Mouse (Mus musculus): ENCODE results near the gene Fam107a. TPM values are rescaled to one million over a fixed set of nuclear protein-coding genes. Genes with fewer than 3 reads are reported as not detected.

Fam107a gene
- polyA plus RNA-seq, 1 experiment = not detected

- no peaks in the 10 kb centered on the region for H3K79me3 ChIP-seq (ENCODE audit: low read depth)
- no peak for TF ChIP-seq FOSL1 (IDR thresholded peaks at IDR 0.05; ENCODE audit: insufficient read depth, low read length, poor library complexity, severe bottlenecking)
- TF ChIP-seq MYOD1 (IDR thresholded peaks at IDR 0.05; ENCODE audit: control insufficient read depth, insufficient read length, low read depth) = no peak
- no peak for TF ChIP-seq CTCF (IDR thresholded peaks at IDR 0.05; ENCODE audit: control insufficient read depth, insufficient read depth, insufficient read length)
- no peak for TF ChIP-seq MYOG (IDR thresholded peaks at IDR 0.05; ENCODE audit: control insufficient read depth, extremely low read depth, insufficient read length)
- TF ChIP-seq USF1 (IDR thresholded peaks at IDR 0.05; ENCODE audit: low read depth) = no peak
- TF ChIP-seq CEBPB (IDR thresholded peaks at IDR 0.05; ENCODE audit: low read depth) = no peak
- TF ChIP-seq MAX (IDR thresholded peaks at IDR 0.05) = no peak
- no peak overlapping the region for H3ac ChIP-seq (ENCODE audit: control insufficient read depth, insufficient read length, low read depth)
- H3K36me3 ChIP-seq (ENCODE audit: control insufficient read depth, insufficient read depth) = no peaks in the 10 kb centered on the region
- H3K27me3 ChIP-seq (ENCODE audit: control insufficient read depth, insufficient read depth, insufficient read length) = no peaks in the 10 kb centered on the region
- H3K79me2 ChIP-seq (ENCODE audit: control insufficient read depth, insufficient read depth) = no peaks in the 10 kb centered on the region
- no peak overlapping the region for H3K4me3 ChIP-seq (ENCODE audit: insufficient read depth, poor library complexity, severe bottlenecking)
Observed at GRCm38 (mm10) chr14:8334511-8334910, 16.7 kb upstream of the Fam107a start.

- H3ac ChIP-seq (ENCODE audit: control insufficient read depth, insufficient read length, low read depth) = peak overlapping the region; percentile 46
- no peak overlapping the region for H3K4me3 ChIP-seq (ENCODE audit: insufficient read depth, poor library complexity, severe bottlenecking)
- H3K79me2 ChIP-seq (ENCODE audit: control insufficient read depth, insufficient read depth) = no peaks in the 10 kb centered on the region
- no peaks in the 10 kb centered on the region for H3K27me3 ChIP-seq (ENCODE audit: control insufficient read depth, insufficient read depth, insufficient read length)
- TF ChIP-seq MYOD1 (IDR thresholded peaks at IDR 0.05; ENCODE audit: control insufficient read depth, insufficient read length, low read depth) = peak; percentile 70
- no peak for TF ChIP-seq CEBPB (IDR thresholded peaks at IDR 0.05; ENCODE audit: low read depth)
- no peaks in the 10 kb centered on the region for H3K79me3 ChIP-seq (ENCODE audit: low read depth)
- H3K36me3 ChIP-seq (ENCODE audit: control insufficient read depth, insufficient read depth) = no peaks in the 10 kb centered on the region
Observed at GRCm38 (mm10) chr14:8332314-8333252, 14.8 kb upstream of the Fam107a start.

GRCm38 (mm10) chr14:8331307-8331905, 13.6 kb upstream of the Fam107a start:
- TF ChIP-seq MAX (IDR thresholded peaks at IDR 0.05) = no peak
- TF ChIP-seq CEBPB (IDR thresholded peaks at IDR 0.05; ENCODE audit: low read depth) = no peak
- no peak for TF ChIP-seq CTCF (IDR thresholded peaks at IDR 0.05; ENCODE audit: control insufficient read depth, insufficient read depth, insufficient read length)
- no peak for TF ChIP-seq MYOD1 (IDR thresholded peaks at IDR 0.05; ENCODE audit: control insufficient read depth, insufficient read length, low read depth)
- no peak for TF ChIP-seq MYOG (IDR thresholded peaks at IDR 0.05; ENCODE audit: control insufficient read depth, extremely low read depth, insufficient read length)
- TF ChIP-seq USF1 (IDR thresholded peaks at IDR 0.05; ENCODE audit: low read depth) = no peak
- TF ChIP-seq FOSL1 (IDR thresholded peaks at IDR 0.05; ENCODE audit: insufficient read depth, low read length, poor library complexity, severe bottlenecking) = no peak
- H3K79me2 ChIP-seq (ENCODE audit: control insufficient read depth, insufficient read depth) = no peaks in the 10 kb centered on the region
- H3K36me3 ChIP-seq (ENCODE audit: control insufficient read depth, insufficient read depth) = no peaks in the 10 kb centered on the region
- no peaks in the 10 kb centered on the region for H3K79me3 ChIP-seq (ENCODE audit: low read depth)
- H3K27me3 ChIP-seq (ENCODE audit: control insufficient read depth, insufficient read depth, insufficient read length) = no peaks in the 10 kb centered on the region
- no peak overlapping the region for H3ac ChIP-seq (ENCODE audit: control insufficient read depth, insufficient read length, low read depth)
- no peak overlapping the region for H3K4me3 ChIP-seq (ENCODE audit: insufficient read depth, poor library complexity, severe bottlenecking)

- TF ChIP-seq MYOD1 (IDR thresholded peaks at IDR 0.05; ENCODE audit: control insufficient read depth, insufficient read length, low read depth) (no peak), FOSL1 (IDR thresholded peaks at IDR 0.05; ENCODE audit: insufficient read depth, low read length, poor library complexity, severe bottlenecking) (no peak), USF1 (IDR thresholded peaks at IDR 0.05; ENCODE audit: low read depth) (no peak), CTCF (IDR thresholded peaks at IDR 0.05; ENCODE audit: control insufficient read depth, insufficient read depth, insufficient read length) (no peak), CEBPB (IDR thresholded peaks at IDR 0.05; ENCODE audit: low read depth) (no peak), MAX (IDR thresholded peaks at IDR 0.05) (no peak), MYOG (IDR thresholded peaks at IDR 0.05; ENCODE audit: control insufficient read depth, extremely low read depth, insufficient read length) (no peak)
Observed at GRCm38 (mm10) chr14:8330390-8330789, 12.6 kb upstream of the Fam107a start.

GRCm38 (mm10) chr14:8329552-8329951, 11.7 kb upstream of the Fam107a start:
- H3K79me2 ChIP-seq (ENCODE audit: control insufficient read depth, insufficient read depth) = no peaks in the 10 kb centered on the region
- H3K79me3 ChIP-seq (ENCODE audit: low read depth) = no peaks in the 10 kb centered on the region
- no peaks in the 10 kb centered on the region for H3K27me3 ChIP-seq (ENCODE audit: control insufficient read depth, insufficient read depth, insufficient read length)
- H3K36me3 ChIP-seq (ENCODE audit: control insufficient read depth, insufficient read depth) = no peaks in the 10 kb centered on the region
- TF ChIP-seq MYOD1 (IDR thresholded peaks at IDR 0.05; ENCODE audit: control insufficient read depth, insufficient read length, low read depth) (no peak), CTCF (IDR thresholded peaks at IDR 0.05; ENCODE audit: control insufficient read depth, insufficient read depth, insufficient read length) (no peak), MAX (IDR thresholded peaks at IDR 0.05) (no peak), CEBPB (IDR thresholded peaks at IDR 0.05; ENCODE audit: low read depth) (no peak), FOSL1 (IDR thresholded peaks at IDR 0.05; ENCODE audit: insufficient read depth, low read length, poor library complexity, severe bottlenecking) (no peak), USF1 (IDR thresholded peaks at IDR 0.05; ENCODE audit: low read depth) (no peak), MYOG (IDR thresholded peaks at IDR 0.05; ENCODE audit: control insufficient read depth, extremely low read depth, insufficient read length) (no peak)
- no peak overlapping the region for H3K4me3 ChIP-seq (ENCODE audit: insufficient read depth, poor library complexity, severe bottlenecking)
- no peak overlapping the region for H3ac ChIP-seq (ENCODE audit: control insufficient read depth, insufficient read length, low read depth)

More at GRCm38 (mm10) chr14:8330390-8330789, 12.6 kb upstream of the Fam107a start:
- no peaks in the 10 kb centered on the region for H3K79me3 ChIP-seq (ENCODE audit: low read depth)
- no peak overlapping the region for H3K4me3 ChIP-seq (ENCODE audit: insufficient read depth, poor library complexity, severe bottlenecking)
- no peaks in the 10 kb centered on the region for H3K79me2 ChIP-seq (ENCODE audit: control insufficient read depth, insufficient read depth)
- H3ac ChIP-seq (ENCODE audit: control insufficient read depth, insufficient read length, low read depth) = no peak overlapping the region
- no peaks in the 10 kb centered on the region for H3K27me3 ChIP-seq (ENCODE audit: control insufficient read depth, insufficient read depth, insufficient read length)
- H3K36me3 ChIP-seq (ENCODE audit: control insufficient read depth, insufficient read depth) = no peaks in the 10 kb centered on the region
